In the genomic region with DNA sequence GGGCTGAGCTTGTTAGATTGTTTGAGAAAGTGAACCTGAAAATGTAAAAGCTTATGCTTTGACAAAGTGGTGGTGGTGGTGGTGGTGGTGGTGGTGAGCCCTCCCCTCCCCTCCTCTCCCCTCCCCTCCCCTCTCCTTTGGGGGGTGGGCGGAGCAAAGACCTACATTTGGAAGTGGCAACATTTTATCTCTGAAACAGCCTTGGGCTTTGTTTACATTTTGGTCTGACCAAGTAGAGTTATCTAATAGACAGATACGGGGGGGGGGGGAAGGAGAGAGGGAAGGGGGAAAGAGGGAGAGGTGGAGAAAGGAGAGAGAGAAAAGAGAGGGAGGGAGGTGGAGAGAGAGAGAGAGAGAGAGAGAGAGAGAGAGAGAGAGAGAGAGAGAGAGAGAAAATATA, we compare ENCODE assay signal across 17 mouse cellular contexts. TPM values are rescaled to one million over a fixed set of nuclear protein-coding genes. Genes with fewer than 3 reads are reported as not detected.
DNase-seq lines count a peak whose midpoint lies in the region; ATAC-seq lines count a peak whose summit lies in the region.
"Had no signal": no experiment of that assay in that cellular context is flagged by ENCODE, and none has a peak within 500 bp of the region (broad histone marks: within the 10 kb centered on the region; RNA-seq: fewer than 3 reads in every experiment).

No protein-coding gene starts in this region.

- H3K9ac ChIP-seq in heart, embryonic 12.5 days = no peak overlapping the region
- H3K9ac ChIP-seq in neural tube, embryonic 11.5 days (ENCODE audit: low read length) = no peak overlapping the region
- H3K9ac ChIP-seq in hindbrain, embryonic 14.5 days = no peak overlapping the region
- H3K9ac ChIP-seq in neural tube, embryonic 13.5 days = 0 out of 2 replicates have a peak overlapping the region, but pooled peaks have one; percentile 49
- H3K9ac ChIP-seq: embryonic facial prominence, embryonic 15.5 days; kidney, embryonic 15.5 days; lung, embryonic 14.5 days had no signal

- ATAC-seq in heart, embryonic 12.5 days (ENCODE audit: insufficient number of reproducible peaks, low FRiP score) = peak; percentile 43; the same call in 1 of the 2 replicates
- no peak for ATAC-seq in neural tube, embryonic 11.5 days (ENCODE audit: insufficient read depth, low FRiP score, low TSS enrichment)
- no peak for ATAC-seq in hindbrain, embryonic 14.5 days (ENCODE audit: low FRiP score)
- peak; percentile 29; the same call in 1 of the 2 replicates for ATAC-seq in neural tube, embryonic 13.5 days (ENCODE audit: low read depth)
- ATAC-seq: inflammation-experienced regulatory T-cells, adult 6 months had no signal

- peak overlapping the region; percentile 85 for H3K4me2 ChIP-seq in heart, embryonic 12.5 days
- H3K4me2 ChIP-seq in neural tube, embryonic 11.5 days (ENCODE audit: low read depth) = 0 out of 2 replicates have a peak overlapping the region, but pooled peaks have one; percentile 42
- H3K4me2 ChIP-seq in hindbrain, embryonic 14.5 days (replicated peaks) = no peak overlapping the region; the same call in 1 of the 2 replicates
- peak overlapping the region; percentile 60 for H3K4me2 ChIP-seq in neural tube, embryonic 13.5 days

- no peaks in the 10 kb centered on the region for H3K36me3 ChIP-seq in heart, embryonic 12.5 days
- H3K36me3 ChIP-seq in neural tube, embryonic 11.5 days (ENCODE audit: control insufficient read depth, insufficient read depth, low read length) = no peaks in the 10 kb centered on the region
- no peaks in the 10 kb centered on the region for H3K36me3 ChIP-seq in hindbrain, embryonic 14.5 days (replicated peaks; ENCODE audit: control insufficient read depth, insufficient read depth)
- no peaks in the 10 kb centered on the region for H3K36me3 ChIP-seq in neural tube, embryonic 13.5 days
- H3K36me3 ChIP-seq: embryonic facial prominence, embryonic 15.5 days; heart, embryonic 15.5 days; kidney, embryonic 15.5 days had no signal

- H3K27ac ChIP-seq in heart, embryonic 12.5 days (ENCODE audit: poor library complexity, severe bottlenecking) = no peak overlapping the region
- peak overlapping the region; percentile 45; the same call in 1 of the 2 replicates for H3K27ac ChIP-seq in neural tube, embryonic 11.5 days (ENCODE audit: low read depth, low read length)
- H3K27ac ChIP-seq in hindbrain, embryonic 14.5 days = peak overlapping the region; percentile 44
- H3K27ac ChIP-seq in neural tube, embryonic 13.5 days (replicated peaks) = peak overlapping the region; percentile 86
- H3K27ac ChIP-seq: embryonic facial prominence, embryonic 15.5 days; heart, embryonic 15.5 days; kidney, embryonic 15.5 days had no signal

- H3K27me3 ChIP-seq in heart, embryonic 12.5 days (replicated peaks) = peaks cover 6% of the 10 kb centered on the region; the same call in 1 of the 2 replicates
- no peaks in the 10 kb centered on the region; the same call in 1 of the 2 replicates for H3K27me3 ChIP-seq in neural tube, embryonic 11.5 days (ENCODE audit: control insufficient read depth, insufficient read depth, low read length)
- no peaks in the 10 kb centered on the region for H3K27me3 ChIP-seq in hindbrain, embryonic 14.5 days (ENCODE audit: control insufficient read depth, insufficient read depth, low read length)
- H3K27me3 ChIP-seq in neural tube, embryonic 13.5 days = no peaks in the 10 kb centered on the region

- 15% methylated on average over 2 of the region's 2 CpGs for WGBS in heart, embryonic 12.5 days
- 36% methylated on average over 2 of the region's 2 CpGs for WGBS in neural tube, embryonic 11.5 days
- WGBS in hindbrain, embryonic 14.5 days = 7% methylated on average over 2 of the region's 2 CpGs
- 14% methylated on average over 1 of the region's 2 CpGs for WGBS in neural tube, embryonic 13.5 days

- no peaks in the 10 kb centered on the region for H3K9me3 ChIP-seq in heart, embryonic 12.5 days (replicated peaks)
- H3K9me3 ChIP-seq in neural tube, embryonic 11.5 days (ENCODE audit: control insufficient read depth, low read length) = no peaks in the 10 kb centered on the region
- no peaks in the 10 kb centered on the region for H3K9me3 ChIP-seq in hindbrain, embryonic 14.5 days (ENCODE audit: control insufficient read depth, low read length)
- H3K9me3 ChIP-seq in neural tube, embryonic 13.5 days = no peaks in the 10 kb centered on the region
- H3K9me3 ChIP-seq: embryonic facial prominence, embryonic 15.5 days; heart, embryonic 15.5 days; kidney, embryonic 15.5 days had no signal

- peaks cover 18% of the 10 kb centered on the region for H3K4me1 ChIP-seq in heart, embryonic 12.5 days (replicated peaks)
- H3K4me1 ChIP-seq in neural tube, embryonic 11.5 days (ENCODE audit: control insufficient read depth, insufficient read depth, low read length) = no peaks in the 10 kb centered on the region; the same call in 1 of the 2 replicates
- H3K4me1 ChIP-seq in hindbrain, embryonic 14.5 days (replicated peaks; ENCODE audit: control insufficient read depth, insufficient read depth, low read length) = peaks cover 23% of the 10 kb centered on the region
- peaks cover 54% of the 10 kb centered on the region for H3K4me1 ChIP-seq in neural tube, embryonic 13.5 days (replicated peaks)

- no peak for DNase-seq in heart, adult 8-10 months (ENCODE audit: low spot score)
- no peak for DNase-seq in neural tube, embryonic 11.5 days (ENCODE audit: low spot score)
- no peak for DNase-seq in neural tube, embryonic 10.5 days (ENCODE audit: extremely low spot score, low spot score)
- DNase-seq in hindbrain, embryonic 14.5 days (ENCODE audit: low spot score) = no peak
- no peak for DNase-seq in adrenal gland, postnatal 25 days
- DNase-seq in lung, postnatal 4 days = no peak
- DNase-seq: cerebellum, adult 11-12 months; gastrocnemius, postnatal 10 days; liver had no signal

- no peak overlapping the region for H3K4me3 ChIP-seq in heart, embryonic 12.5 days
- no peak overlapping the region for H3K4me3 ChIP-seq in neural tube, embryonic 11.5 days (ENCODE audit: low read depth, low read length)
- no peak overlapping the region for H3K4me3 ChIP-seq in hindbrain, embryonic 14.5 days (replicated peaks; ENCODE audit: low read length)
- no peak overlapping the region for H3K4me3 ChIP-seq in neural tube, embryonic 13.5 days

RNA-seq across cellular contexts. Expression of gene Nhlh2, which starts 12.8 kb away (rescaled TPM):
- polyA plus RNA-seq in heart, embryonic 12.5 days (2016; fragmentation: Nextera tagmentation; extraction: Ambion mirVana) = 0.09 and 0.14 TPM in 2 replicates
- not detected for total RNA-seq in heart, adult 8-10 months (2022)
- polyA plus RNA-seq in neural tube, embryonic 11.5 days (2014; fragmentation: Nextera tagmentation; extraction: Ambion mirVana) = 94.0 and 109 TPM in 2 replicates
- 27.2 and 29.4 TPM in 2 replicates for polyA plus RNA-seq in hindbrain, embryonic 14.5 days (2014; fragmentation: Nextera tagmentation; extraction: Ambion mirVana)
- 72.7 and 75.5 TPM in 2 replicates for polyA plus RNA-seq in neural tube, embryonic 13.5 days (2015; fragmentation: Nextera tagmentation; extraction: Ambion mirVana)
- not detected in 2 replicates for total RNA-seq in adrenal gland, postnatal 25 days (2021)
- total RNA-seq: gastrocnemius, postnatal 10 days had no signal
- polyA plus RNA-seq: heart, embryonic 15.5 days; inflammation-experienced regulatory T-cells, adult 6 months; kidney, embryonic 15.5 days; lung, embryonic 14.5 days; thymus, postnatal 0 days had no signal

Comparison
In these comparisons a context has a peak if more than half of its experiments do, and no peak if none do; other contexts are left out.
1. ATAC-seq: peak in heart, embryonic 12.5 days (single experiment) and neural tube, embryonic 13.5 days (single experiment); none in neural tube, embryonic 11.5 days (single experiment) and hindbrain, embryonic 14.5 days (single experiment).
2. RNA of gene Nhlh2, which starts 12.8 kb away (polyA plus RNA-seq): 94.0 to 109 TPM in neural tube, embryonic 11.5 days, 72.7 to 75.5 TPM in neural tube, embryonic 13.5 days and 27.2 to 29.4 TPM in hindbrain, embryonic 14.5 days; 0.09 to 0.14 TPM in heart, embryonic 12.5 days; every median in the first group is over 10 times any median in the second.